Mouse (Mus musculus): Measurements from ENCODE around the gene Tmprss2. TPM values are rescaled to one million over a fixed set of nuclear protein-coding genes. Genes with fewer than 3 reads are reported as not detected.
A peak's percentile ranks its signal among the peaks of the same experiment; 100 is the strongest.

Tmprss2 gene
- polyA plus RNA-seq (2016; fragmentation: Nextera tagmentation; extraction: Ambion mirVana), result 0.13 and 0.39 TPM in 2 replicates

DNA sequence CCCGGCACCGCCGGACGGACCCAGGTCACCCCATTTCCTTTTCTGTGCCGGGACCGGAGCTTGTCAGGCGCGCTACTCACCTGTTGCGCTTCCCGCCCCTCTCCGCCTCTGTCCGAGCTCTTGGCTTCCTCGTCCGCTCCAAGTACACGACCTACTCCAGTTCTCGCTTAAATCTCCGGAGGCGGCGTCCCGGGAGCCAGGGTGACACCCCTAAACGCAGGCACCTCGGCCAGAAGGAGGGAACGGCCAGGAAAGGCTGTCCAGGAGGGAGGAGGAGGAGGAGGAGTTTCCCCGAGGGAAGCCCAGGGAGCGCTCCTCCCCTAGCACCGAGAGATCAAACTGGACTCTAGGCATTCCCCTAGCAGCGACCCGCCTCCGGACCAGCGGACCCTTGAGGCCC is at the start of gene Tmprss2:
Tmprss2 (minus strand) TSS at position 257 of the 400 bp plus-strand sequence.
- Histone ChIP-seq H3K4me1 (peaks cover 12% of the 10 kb centered on the region), H3K27me3 (ENCODE audit: low read depth, poor library complexity, severe bottlenecking) (peaks cover 65% of the 10 kb centered on the region), H3K27ac (no peak within 1 kb of the TSS), H3K36me3 (no peaks in the 10 kb centered on the region), H3K9me3 (replicated peaks) (no peaks in the 10 kb centered on the region), H3K4me3 (peak within 1 kb of the TSS; percentile 42)
- DNase-seq (ENCODE audit: low spot score), result no peak
- under 1% methylated on average over 30 of the region's 30 CpGs for WGBS

DNA sequence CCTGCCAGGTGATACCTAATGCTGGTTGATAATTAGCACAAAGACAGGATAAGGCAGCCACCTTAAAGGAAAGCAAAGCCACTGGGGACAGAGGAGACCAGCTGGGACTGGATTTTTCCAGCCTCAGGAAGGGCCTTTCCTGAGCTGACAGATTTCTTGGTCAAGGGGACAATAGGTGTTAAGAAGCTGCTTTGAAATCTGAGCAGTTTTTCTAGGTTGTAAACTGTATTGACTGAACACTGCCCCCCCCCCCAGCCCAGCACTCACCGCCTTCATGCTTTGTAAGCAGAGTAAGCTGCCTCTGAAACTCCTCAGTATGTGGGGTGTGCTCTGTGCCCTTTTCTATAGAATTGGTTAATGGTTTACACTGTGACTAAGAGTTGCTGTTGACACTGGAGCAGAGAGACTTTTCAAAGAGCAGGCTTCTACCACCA is 48.2 kb upstream of the Tmprss2 start:
- 14% methylated on average over 1 of the region's 1 CpGs for WGBS
- no peaks in the 10 kb centered on the region for H3K9me3 ChIP-seq (replicated peaks)
- no peaks in the 10 kb centered on the region for H3K36me3 ChIP-seq
- H3K4me1 ChIP-seq, result peaks cover 7% of the 10 kb centered on the region; the same call in 1 of the 2 replicates
- H3K4me3 ChIP-seq, result no peak overlapping the region
- H3K27ac ChIP-seq, result peak overlapping the region; percentile 31; the same call in 1 of the 2 replicates
- DNase-seq (ENCODE audit: low spot score), result peak; percentile 32
- H3K27me3 ChIP-seq (ENCODE audit: low read depth, poor library complexity, severe bottlenecking), result no peaks in the 10 kb centered on the region

DNA sequence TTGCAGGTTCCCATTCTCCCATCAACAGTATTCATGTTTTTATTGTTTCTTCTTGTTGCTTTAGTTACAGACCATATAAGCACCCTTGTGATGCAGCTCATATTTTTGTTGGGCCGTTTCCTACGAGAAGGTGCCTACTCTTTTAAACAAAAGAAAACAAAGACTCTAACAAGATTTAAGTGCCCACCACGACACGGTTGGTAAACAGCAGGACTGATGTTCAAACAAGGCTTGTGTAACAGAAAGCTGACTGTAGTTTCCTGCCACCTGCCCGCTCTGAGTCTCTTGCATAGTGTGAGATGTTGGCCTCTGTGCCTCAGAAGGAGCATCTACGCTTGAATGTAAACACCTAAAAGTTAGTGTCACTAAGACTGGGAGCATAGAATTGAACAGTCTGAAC is 47.5 kb upstream of the Tmprss2 start:
- Histone ChIP-seq H3K36me3 (no peaks in the 10 kb centered on the region), H3K9me3 (replicated peaks) (no peaks in the 10 kb centered on the region), H3K4me3 (no peak overlapping the region), H3K27me3 (ENCODE audit: low read depth, poor library complexity, severe bottlenecking) (no peaks in the 10 kb centered on the region), H3K27ac (no peak overlapping the region), H3K4me1 (peaks cover 7% of the 10 kb centered on the region; the same call in 1 of the 2 replicates)
- no peak for DNase-seq (ENCODE audit: low spot score)
- WGBS, result 70% methylated on average over 6 of the region's 6 CpGs

DNA sequence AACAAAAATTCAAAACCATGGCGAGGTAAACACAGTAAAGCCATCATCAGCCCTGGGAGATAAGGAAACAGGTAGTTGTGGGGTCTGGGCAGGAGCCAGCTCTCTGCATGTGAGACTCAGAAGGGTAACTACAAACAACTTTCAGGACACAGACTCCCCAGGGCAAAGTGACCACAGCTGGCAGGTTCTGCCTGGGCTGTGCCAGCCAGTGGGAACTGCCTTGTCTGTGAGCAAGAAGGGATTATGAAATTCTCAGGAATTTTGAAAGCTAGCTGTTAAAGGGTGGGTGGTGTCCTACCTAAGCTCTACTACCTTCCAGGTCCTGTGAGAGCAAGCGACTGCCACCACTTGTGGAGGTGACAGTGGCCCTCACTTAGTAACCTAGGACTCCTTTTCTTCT is 44.8 kb upstream of the Tmprss2 start:
- Histone ChIP-seq H3K4me1 (peaks cover 7% of the 10 kb centered on the region; the same call in 1 of the 2 replicates), H3K36me3 (no peaks in the 10 kb centered on the region), H3K27me3 (ENCODE audit: low read depth, poor library complexity, severe bottlenecking) (no peaks in the 10 kb centered on the region), H3K27ac (no peak overlapping the region), H3K9me3 (replicated peaks) (no peaks in the 10 kb centered on the region), H3K4me3 (no peak overlapping the region)
- WGBS, result 76% methylated on average over 2 of the region's 2 CpGs
- DNase-seq (ENCODE audit: low spot score), result no peak

DNA sequence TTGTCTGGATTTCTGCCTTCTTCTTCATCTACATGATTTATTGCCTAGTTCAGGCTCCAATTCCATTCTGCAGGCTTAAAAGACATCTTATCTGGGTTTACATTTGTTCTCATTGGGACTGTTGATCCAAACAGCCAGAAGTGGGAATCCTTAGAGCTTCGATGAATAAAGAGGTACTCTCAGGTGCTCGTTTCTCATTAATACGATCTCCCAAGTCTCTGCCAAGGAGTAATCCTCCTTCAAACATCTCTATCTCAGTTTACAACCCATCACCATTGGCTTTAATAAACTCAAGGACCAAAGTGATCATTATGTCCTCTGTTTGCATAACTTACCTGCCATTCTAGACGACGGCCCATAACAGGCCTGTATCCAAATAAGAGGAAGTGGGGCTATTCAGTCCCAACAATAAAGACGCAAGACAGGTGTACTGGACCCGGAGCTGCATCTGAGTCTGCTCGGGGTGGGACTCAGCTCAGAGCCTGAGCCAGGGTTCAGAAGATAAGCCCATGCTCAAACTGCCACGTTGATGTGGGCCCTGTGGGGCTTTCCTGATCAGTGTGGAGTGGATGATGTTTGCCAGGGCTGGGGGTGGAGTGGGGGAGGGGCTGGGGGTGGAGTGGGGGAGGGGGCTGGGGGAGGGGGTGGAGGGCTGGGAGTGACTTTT is 38.7 kb upstream of the Tmprss2 start:
- H3K27ac ChIP-seq, result no peak overlapping the region
- H3K4me3 ChIP-seq, result no peak overlapping the region
- no peaks in the 10 kb centered on the region for H3K36me3 ChIP-seq
- no peaks in the 10 kb centered on the region for H3K4me1 ChIP-seq
- 74% methylated on average over 9 of the region's 9 CpGs for WGBS
- H3K27me3 ChIP-seq (ENCODE audit: low read depth, poor library complexity, severe bottlenecking), result no peaks in the 10 kb centered on the region
- H3K9me3 ChIP-seq (replicated peaks), result no peaks in the 10 kb centered on the region
- DNase-seq (ENCODE audit: low spot score), result no peak

DNA sequence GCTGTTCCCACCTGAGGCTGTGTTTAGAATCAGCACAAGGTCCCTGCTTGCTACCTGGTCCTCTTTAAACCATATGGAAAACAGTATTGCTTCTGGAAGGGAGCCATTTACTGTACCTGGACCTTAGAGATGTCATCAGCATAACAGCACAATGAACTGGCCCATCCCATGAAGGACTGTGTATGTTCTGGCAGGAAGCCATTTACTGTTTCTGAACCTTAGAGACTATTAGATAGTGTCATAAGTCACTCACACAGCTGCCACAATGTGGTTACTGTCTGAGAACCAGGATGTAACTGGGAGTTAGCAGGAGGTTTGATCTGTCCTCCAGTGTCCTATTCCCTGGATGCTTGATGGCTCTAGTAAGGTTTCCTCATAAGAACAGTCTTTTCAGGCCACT is 33.7 kb upstream of the Tmprss2 start:
- Histone ChIP-seq H3K4me3 (no peak overlapping the region), H3K4me1 (no peaks in the 10 kb centered on the region)
- no peak for DNase-seq (ENCODE audit: low spot score)

DNA sequence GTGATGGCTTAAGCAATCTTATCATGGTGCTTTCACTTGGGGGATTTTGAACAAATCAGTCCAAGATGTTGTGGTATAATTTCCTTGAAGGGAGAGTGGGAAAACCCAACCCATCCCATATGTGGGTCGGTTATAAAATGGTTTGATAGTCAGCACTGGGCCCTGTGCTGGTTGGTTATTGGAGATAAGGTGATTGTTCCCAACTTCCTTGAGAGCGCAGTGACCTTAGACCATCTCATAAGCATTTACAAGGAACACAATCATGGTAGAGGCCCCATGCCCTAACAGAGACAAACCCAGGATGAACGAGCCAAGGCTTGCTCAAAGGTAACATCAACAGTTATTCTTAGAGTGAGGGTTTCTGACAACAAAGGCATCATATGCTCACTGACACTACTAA is 28.6 kb upstream of the Tmprss2 start:
- no peak overlapping the region for H3K4me3 ChIP-seq
- H3K4me1 ChIP-seq, result no peaks in the 10 kb centered on the region
- DNase-seq (ENCODE audit: low spot score), result no peak
- H3K27ac ChIP-seq, result no peak overlapping the region
- H3K27me3 ChIP-seq (ENCODE audit: low read depth, poor library complexity, severe bottlenecking), result no peaks in the 10 kb centered on the region
- H3K9me3 ChIP-seq (replicated peaks), result no peaks in the 10 kb centered on the region
- WGBS, result 94% methylated on average over 3 of the region's 3 CpGs
- H3K36me3 ChIP-seq, result no peaks in the 10 kb centered on the region

More for the DNA sequence above, 33.7 kb upstream of the Tmprss2 start:
- no peaks in the 10 kb centered on the region for H3K27me3 ChIP-seq (ENCODE audit: low read depth, poor library complexity, severe bottlenecking)
- no peaks in the 10 kb centered on the region for H3K9me3 ChIP-seq (replicated peaks)
- H3K27ac ChIP-seq, result no peak overlapping the region
- H3K36me3 ChIP-seq, result no peaks in the 10 kb centered on the region

DNA sequence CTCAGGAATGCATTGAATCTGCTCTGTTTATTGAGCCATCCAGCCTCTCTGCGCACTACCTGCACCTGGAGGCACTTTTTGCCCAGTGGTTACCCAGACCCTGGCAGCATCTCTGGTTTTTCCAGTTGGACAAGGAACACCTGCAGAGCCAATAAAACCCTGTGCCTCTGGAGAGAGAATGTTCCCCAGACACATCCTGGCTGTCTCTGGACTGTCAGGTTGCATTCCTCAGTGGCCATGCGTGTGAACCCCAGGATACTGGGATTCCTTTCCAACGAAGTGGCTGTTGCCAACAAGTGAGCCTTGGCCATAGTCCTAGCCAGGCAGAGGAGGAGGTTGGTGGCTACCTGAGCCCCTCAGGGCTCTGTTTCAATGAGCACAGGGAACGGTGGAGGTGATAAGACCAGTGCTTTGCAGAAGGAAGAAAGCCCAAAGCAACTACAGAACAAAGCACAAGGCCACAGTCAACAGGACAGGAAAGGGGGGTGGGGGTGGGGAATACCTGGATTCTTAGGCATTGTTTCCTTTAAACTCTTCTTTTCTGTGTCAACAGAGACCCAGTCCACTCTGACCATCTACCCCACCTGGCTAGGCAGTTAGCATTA is 22.0 kb upstream of the Tmprss2 start:
- no peak for DNase-seq (ENCODE audit: low spot score)
- no peak overlapping the region for H3K27ac ChIP-seq
- no peaks in the 10 kb centered on the region for H3K27me3 ChIP-seq (ENCODE audit: low read depth, poor library complexity, severe bottlenecking)
- no peaks in the 10 kb centered on the region for H3K4me1 ChIP-seq
- H3K4me3 ChIP-seq, result no peak overlapping the region
- H3K36me3 ChIP-seq, result no peaks in the 10 kb centered on the region
- H3K9me3 ChIP-seq (replicated peaks), result no peaks in the 10 kb centered on the region
- 65% methylated on average over 4 of the region's 4 CpGs for WGBS

DNA sequence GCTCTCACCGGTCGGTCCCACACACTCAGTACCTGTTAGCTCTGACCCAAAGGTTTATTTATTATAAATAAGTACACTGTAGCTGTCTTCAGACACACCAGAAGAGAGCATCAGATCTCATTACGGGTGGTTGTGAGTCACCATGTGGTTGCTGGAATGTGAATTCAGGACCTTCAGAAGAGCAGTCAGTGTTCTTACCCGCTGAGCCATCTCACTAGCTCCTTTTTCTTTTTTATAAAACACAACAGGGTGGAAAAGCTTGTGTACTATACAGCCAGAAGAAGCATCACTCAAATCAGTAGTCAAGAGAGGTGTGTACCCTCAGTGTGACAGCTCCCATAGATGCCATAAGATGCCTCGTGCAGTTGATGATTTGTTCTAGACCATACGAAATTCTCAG is 12.2 kb upstream of the Tmprss2 start:
- 87% methylated on average over 6 of the region's 6 CpGs for WGBS
- DNase-seq (ENCODE audit: low spot score), result no peak
- no peak overlapping the region for H3K27ac ChIP-seq
- H3K4me3 ChIP-seq, result no peak overlapping the region
- no peaks in the 10 kb centered on the region for H3K27me3 ChIP-seq (ENCODE audit: low read depth, poor library complexity, severe bottlenecking)
- H3K36me3 ChIP-seq, result no peaks in the 10 kb centered on the region
- H3K4me1 ChIP-seq, result no peaks in the 10 kb centered on the region
- no peaks in the 10 kb centered on the region for H3K9me3 ChIP-seq (replicated peaks)

DNA sequence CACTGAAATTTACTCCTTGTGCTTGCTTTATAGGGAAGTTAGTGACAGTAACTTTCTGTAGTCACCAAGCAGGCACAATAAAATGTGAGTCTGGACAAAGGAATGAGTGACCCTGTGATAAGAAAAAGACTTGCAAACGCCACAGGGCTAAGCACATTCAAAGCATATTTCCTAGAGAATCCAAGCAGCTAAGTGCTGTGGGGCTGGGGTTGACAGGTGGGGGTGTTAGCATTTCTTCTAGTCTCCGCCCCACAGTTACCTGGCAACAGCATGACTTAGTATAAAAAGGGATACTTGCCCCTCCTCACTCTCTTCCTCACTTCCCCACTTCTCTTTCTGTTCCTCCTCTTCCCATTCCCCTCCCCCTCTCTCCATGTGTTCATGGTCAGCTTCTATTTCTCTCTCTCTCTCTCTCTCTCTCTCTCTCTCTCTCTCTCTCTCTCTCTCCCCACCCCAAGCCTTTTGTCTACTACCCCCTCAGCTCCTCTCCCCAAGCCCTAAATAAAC is 11.4 kb upstream of the Tmprss2 start:
- Histone ChIP-seq H3K27ac (no peak overlapping the region), H3K36me3 (no peaks in the 10 kb centered on the region), H3K27me3 (ENCODE audit: low read depth, poor library complexity, severe bottlenecking) (no peaks in the 10 kb centered on the region), H3K4me1 (no peaks in the 10 kb centered on the region), H3K4me3 (no peak overlapping the region), H3K9me3 (replicated peaks) (no peaks in the 10 kb centered on the region)
- WGBS, result 52% methylated on average over 2 of the region's 2 CpGs
- DNase-seq (ENCODE audit: low spot score), result no peak

DNA sequence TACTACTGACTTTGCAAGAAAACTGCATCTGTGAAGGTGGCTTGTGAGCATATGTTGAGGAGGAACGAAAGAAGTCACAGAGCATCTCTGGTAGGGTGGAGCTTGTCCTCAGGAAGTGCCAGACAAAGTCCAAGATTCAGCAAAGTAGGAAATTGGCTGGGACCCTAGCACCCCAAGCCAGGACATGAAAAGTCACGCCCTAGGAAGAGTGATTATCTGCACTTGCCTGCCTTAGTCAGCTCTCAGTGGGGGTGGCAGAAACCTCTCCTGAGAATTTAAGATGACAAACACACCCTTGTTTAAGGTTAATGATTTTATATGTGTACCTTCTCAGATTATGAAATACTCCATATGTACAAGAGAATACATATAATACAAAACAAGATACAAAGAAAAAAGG is 7.3 kb upstream of the Tmprss2 start:
- DNase-seq (ENCODE audit: low spot score), result no peak
- H3K27ac ChIP-seq, result no peak overlapping the region
- H3K4me1 ChIP-seq, result no peaks in the 10 kb centered on the region
- 72% methylated on average over 2 of the region's 2 CpGs for WGBS
- no peaks in the 10 kb centered on the region for H3K9me3 ChIP-seq (replicated peaks)
- H3K27me3 ChIP-seq (ENCODE audit: low read depth, poor library complexity, severe bottlenecking), result peaks cover 3% of the 10 kb centered on the region
- H3K4me3 ChIP-seq, result no peak overlapping the region
- no peaks in the 10 kb centered on the region for H3K36me3 ChIP-seq

DNA sequence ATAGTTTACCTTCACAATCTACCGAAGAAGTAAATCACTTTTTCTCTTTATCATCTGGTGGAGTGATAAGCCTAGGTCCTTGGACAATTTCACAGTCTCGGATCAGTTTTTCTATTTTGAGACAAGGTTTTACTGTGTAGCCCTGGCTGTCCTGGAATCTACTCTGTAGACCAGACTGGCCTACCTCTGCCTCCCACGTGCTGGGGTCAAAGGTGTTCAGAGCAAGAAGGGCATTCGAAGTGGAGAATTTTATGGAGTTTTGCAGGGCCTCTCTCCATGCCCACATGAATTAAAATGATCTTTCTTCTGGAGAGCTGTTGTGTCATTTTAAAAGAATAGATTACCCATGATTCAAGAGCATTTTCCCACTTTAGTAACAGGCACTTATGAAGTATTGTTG is 1.0 kb upstream of the Tmprss2 start:
- Histone ChIP-seq H3K4me3 (no peak overlapping the region), H3K9me3 (replicated peaks) (no peaks in the 10 kb centered on the region), H3K27me3 (ENCODE audit: low read depth, poor library complexity, severe bottlenecking) (peaks cover 64% of the 10 kb centered on the region), H3K27ac (no peak overlapping the region), H3K36me3 (no peaks in the 10 kb centered on the region), H3K4me1 (peaks cover 12% of the 10 kb centered on the region)
- no peak for DNase-seq (ENCODE audit: low spot score)
- 58% methylated on average over 4 of the region's 4 CpGs for WGBS

DNA sequence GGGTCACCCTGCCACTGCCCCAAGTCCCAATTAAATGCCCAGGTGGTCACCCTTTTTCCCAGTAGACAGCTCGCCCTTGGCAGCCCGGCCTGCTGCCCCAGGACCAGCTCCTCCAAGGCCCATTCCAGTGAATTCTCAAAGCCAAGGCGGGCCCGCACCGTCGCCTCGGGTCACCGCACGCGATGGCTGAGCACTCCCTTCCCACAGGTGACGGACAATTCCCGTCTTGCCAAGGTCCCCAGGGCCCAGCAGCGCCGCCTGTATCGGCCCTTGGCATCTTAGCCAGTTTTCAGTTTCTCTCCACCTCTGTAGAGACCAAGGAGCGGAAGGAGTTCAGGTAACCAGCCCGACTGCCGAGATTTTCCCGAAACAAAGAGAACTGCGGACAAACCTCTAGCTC is 749 bp downstream of the Tmprss2 start:
- Histone ChIP-seq H3K4me3 (peak overlapping the region; percentile 42), H3K9me3 (replicated peaks) (no peaks in the 10 kb centered on the region), H3K27me3 (ENCODE audit: low read depth, poor library complexity, severe bottlenecking) (peaks cover 65% of the 10 kb centered on the region), H3K4me1 (peaks cover 12% of the 10 kb centered on the region), H3K36me3 (no peaks in the 10 kb centered on the region), H3K27ac (no peak overlapping the region)
- DNase-seq (ENCODE audit: low spot score), result peak; percentile 39
- 5% methylated on average over 20 of the region's 20 CpGs for WGBS

All from limb, embryonic 10.5 days (tissue).